Mouse (Mus musculus): Measurements from ENCODE around the gene Dnajb4.

DNA sequence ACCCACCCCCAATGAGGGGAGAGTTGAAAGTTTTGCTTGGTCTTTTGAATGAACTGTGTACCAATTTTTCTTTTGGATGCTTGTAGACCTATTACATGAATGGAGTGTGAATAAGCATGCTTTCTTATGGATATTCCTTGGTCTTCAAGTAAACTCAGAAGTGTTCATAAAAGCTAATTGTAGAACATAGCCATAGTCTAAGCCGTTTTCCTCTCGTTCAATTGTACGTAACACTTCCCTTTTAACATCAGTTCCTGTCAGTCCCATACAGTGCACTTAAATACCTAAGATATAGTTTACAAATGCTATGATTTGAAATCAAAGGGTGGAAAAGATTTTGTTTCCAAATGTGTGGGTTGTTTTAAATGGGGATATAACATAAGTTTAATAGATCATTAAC lies 3.3 kb upstream of the Dnajb4 start:
- no peak for TF ChIP-seq ZKSCAN1 (IDR thresholded peaks at IDR 0.05; ENCODE audit: low read depth, low read length)
- TF ChIP-seq SMC3 (IDR thresholded peaks at IDR 0.05; ENCODE audit: low read depth, low read length): no peak
- TF ChIP-seq POLR2AphosphoS2 (IDR thresholded peaks at IDR 0.05; ENCODE audit: low read length): no peak; the same call in 1 of the 2 replicates
- TF ChIP-seq CTCF (IDR thresholded peaks at IDR 0.05 in 2 of 3, conservative IDR thresholded peaks at IDR 0.05 in 1 of 3; ENCODE audit: control insufficient read depth in 1 of 3, insufficient read depth in 1 of 3, low read depth in 2 of 3, low read length in 3 of 3, poor library complexity in 1 of 3, severe bottlenecking in 1 of 3): no peak
- TF ChIP-seq ZC3H11A (IDR thresholded peaks at IDR 0.05; ENCODE audit: low read depth, low read length): no peak
- no peak for TF ChIP-seq EP300 (IDR thresholded peaks at IDR 0.05; ENCODE audit: low read depth in 1 of 2, low read length in 2 of 2)
